Mouse (Mus musculus) left cerebral cortex, postnatal 4 days (tissue): ENCODE data around the gene Stk16. TPM values are rescaled to one million over a fixed set of nuclear protein-coding genes. Genes with fewer than 3 reads are reported as not detected.

Experiments used
- DNase-seq: peaks from one replicate; pipeline ENCODE4 v3.0.0-alpha.2; 2022
- intact Hi-C: fragments of 180-260 bp; cut with DNase I; formaldehyde crosslinking; loops from one replicate; pipeline ENCODE4 v1.15.1; 2025
- total RNA-seq, 2 experiments: library from RNA; stranded (reverse); gene quantifications; 2 replicates each; pipeline ENCODE4 v1.2.3; 2021

Stk16 gene
- total RNA-seq, 2 experiments from 2014 or later, result 101 to 119 TPM

DNA sequence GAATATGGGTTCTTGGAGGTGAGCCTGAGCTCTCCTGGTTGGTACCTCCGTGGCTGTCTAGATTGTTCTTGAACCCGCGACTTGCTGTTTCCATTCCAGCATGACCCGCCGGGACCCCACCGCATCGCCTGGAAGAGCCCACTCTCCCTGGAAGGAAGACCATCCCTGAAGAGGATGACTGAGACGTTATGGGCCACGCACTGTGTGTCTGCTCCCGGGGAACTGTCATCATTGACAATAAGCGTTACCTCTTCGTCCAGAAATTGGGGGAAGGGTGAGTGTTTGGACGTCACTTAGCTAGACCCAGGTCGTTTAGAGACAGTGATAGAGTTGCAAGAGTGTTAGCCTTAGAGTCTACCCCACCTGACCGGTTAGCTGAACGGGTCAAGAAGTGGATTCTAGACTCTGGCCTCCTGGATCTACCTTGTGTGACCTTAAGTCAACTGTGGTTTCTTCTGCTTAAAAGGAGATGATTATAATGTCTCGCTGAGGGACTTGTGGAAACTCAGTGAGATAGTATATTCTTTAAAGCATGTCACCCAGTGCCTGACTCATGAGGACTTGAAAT is 587 bp downstream of the Stk16 start:
- intact Hi-C loops, result no loop called here
- DNase-seq, result no peak

DNA sequence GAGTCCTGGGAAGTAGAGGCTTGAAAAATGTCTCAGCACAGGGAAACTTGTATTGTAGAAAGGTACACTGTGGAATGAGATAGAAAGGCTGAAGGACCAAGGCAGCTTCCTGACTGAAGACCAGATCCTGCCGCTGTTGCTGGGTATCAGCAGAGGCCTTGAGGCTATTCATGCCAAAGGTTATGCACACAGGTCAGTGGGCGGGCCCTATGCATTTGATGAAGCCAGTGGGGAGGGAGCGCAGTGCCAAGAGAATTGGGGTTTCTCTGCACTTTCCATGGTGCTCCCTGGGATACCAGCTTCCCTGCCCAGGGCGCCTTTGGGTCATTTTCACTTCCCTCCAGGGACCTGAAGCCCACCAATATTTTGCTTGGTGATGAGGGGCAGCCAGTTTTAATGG is 1.9 kb downstream of the Stk16 start:
- no peak for DNase-seq
- intact Hi-C loops, result no loop called here

DNA sequence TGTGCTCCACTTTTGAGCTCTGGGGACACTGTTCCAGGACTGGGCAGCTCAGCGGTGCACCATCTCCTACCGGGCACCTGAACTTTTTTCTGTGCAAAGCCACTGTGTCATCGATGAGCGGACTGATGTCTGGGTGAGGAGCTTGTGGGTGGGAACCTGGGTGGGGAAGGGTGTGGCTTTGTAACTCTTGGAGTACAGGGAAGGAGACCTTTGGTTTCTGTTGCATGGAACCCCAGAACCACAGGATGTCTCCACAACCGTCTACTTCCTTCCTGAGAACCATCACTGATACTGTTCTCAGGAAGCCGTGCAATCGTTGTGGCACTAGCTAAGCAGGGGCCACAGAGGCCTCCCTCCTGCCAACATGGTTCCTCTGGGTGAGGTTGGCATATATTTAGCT is 2.5 kb downstream of the Stk16 start:
- DNase-seq, result no peak
- intact Hi-C loops, result no loop called here

DNA sequence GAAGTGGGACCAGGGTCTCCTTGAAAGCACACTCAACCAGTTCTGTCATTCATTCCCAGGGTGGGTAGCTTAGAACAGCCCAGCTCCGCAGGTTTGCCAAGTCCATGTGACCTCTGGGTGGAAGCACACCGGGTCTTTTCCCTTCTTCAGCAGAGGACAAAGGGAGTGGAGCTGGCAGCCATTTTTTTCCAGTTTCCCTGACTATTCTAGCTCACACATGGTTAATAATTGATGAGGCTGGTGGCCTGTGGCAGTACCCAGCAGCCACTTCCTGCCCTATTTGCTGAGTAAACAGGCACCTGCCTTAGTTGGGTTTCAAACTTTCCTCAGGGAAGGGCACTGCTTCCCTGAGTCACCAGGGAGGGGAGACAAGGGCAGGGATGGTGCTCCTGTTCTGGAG is 3.8 kb downstream of the Stk16 start:
- DNase-seq, result no peak
- intact Hi-C loops, result no loop called here

DNA sequence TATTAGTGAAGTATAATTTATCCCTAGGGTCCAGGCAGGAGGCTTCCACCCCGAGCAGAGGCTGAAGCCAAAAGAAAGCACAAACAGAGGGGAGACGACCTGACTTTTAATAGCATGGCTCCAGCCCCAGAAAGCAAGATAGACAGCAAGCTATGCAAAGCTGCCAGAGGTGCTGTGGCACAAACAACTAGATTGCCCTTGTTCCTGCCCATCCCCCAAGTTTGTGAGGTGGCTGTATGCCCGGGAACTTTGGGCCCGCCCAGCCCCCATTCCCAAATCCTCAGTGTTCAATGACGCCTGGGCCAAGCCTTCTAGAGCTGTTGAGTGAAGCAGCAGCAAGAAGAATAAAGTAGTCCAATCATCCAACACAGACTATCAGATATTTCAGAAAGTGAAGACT is 4.2 kb downstream of the Stk16 start:
- peak; percentile 22 for DNase-seq
- intact Hi-C loops, result no loop called here

DNA sequence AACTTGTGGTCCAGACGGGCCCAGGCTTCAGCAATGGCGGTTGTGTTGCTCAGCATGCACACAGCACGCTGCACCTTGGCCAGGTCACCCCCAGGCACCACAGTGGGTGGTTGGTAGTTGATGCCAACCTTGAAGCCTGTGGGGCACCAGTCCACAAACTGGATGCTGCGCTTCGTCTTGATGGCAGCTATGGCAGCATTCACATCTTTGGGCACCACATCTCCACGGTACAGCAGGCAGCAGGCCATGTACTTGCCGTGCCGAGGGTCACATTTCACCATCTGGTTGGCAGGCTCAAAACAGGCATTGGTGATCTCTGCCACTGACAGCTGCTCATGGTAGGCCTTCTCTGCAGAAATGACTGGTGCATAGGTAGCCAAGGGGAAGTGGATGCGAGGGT is 5.1 kb downstream of the Stk16 start:
- intact Hi-C loops, result no loop called here
- DNase-seq, result no peak

DNA sequence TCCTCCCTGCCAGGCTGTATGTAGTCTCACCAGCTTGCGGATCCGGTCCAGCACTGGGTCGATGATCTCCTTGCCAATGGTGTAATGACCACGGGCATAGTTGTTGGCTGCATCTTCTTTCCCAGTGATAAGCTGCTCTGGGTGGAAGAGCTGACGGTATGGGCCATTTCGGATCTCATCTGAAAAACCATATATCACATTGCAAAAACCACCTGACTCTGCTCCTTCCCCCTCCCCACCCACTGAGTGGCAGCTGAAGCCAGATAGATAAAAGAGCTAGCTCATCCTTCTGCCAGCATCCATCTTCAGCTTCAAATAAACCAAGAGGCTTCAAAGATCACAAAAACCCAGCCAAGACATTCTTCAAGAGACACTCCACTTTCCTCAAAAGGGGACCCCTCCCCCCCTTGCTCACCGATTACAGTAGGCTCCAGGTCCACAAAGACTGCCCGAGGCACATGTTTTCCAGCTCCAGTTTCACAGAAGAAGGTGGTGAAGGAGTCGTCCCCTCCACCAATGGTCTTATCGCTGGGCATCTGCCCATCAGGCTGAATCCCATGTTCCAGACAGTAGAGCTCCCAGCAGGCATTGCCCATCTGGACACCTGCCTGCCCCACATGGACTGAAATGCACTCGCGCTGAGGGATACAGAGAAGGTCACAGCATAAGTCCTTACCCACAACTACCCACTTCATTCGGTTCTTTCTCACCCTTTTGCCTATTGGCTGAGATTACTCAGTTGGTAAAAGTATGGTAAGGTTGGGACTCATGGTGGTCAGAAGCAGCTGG is 6.4 kb downstream of the Stk16 start:
- intact Hi-C loops, result no loop called here
- DNase-seq, result no peak

DNA sequence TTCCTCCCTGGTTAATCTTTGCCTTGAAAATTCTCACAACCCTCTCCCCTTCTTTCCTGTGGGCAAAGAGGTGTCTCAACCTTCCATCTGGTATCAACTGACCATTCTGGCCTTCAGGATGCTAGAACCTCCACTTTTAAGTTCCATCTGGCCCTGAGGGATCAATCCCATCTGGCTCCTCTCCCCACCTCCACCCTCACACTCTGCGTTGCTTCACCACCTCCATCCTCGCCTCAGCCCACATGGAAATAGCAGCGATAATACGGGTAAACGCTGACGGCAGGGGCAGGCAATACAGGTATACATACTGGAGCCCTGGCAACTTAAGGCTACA is 7.2 kb downstream of the Stk16 start:
- intact Hi-C loops, result no loop called here
- no peak for DNase-seq

DNA sequence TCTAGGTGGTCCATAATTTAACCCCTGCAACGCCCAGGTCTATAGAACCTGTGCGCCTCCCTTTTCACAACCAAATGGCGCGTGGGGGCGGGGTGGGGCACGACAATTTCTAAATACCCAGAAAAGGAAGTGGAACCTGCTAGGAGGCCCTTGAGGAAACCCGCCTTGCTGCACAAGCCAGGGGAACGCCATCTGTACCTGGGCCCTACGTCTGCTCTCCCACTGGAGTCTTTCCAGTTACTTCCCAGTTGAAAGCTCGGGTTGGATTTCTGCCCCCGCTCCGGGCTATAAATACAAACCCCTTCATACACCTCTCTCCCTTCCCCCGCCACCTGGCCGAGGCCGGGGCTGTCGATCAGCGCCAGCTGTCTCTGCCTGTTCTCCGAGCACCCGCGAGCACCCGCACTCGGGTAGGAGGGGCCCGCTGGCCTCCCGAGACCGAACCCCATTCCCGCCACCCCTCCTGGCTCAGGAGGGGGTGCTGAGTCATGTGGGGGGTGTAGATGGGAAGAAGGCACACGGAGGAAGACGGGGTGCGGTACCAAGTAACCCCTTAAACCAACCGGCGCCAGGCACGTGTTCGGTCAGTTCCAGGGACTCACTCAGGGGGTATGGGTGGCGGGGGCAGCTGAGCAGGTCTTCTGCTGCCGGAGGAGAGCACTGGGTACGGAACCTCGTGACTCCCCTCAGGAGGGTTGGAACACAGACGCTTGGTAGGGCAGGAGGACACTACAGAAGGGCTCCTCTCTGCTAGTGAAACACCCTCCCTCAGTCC is 7.8 kb downstream of the Stk16 start:
- intact Hi-C loops, result no loop called here
- peak; percentile 46 for DNase-seq

DNA sequence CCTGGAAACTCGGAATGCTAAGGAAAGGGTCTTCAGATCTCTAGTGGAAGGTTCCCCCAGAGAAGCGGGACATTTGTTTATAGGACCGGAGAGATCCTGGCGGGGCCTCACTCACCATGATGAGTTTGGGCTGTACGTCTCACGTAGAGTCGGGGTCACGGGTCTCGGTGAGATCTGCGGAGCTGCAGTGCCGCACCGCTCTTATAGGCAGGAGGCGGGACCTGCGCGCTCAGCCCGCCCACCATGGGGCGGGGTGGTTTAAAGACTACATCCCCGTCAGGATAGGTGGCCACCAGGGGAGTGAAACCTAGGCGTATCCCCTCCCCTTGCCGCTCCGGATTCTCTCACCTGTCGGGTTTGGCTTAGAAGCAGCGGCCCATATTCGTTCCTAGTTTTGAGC is 8.4 kb downstream of the Stk16 start:
- intact Hi-C loops, result no loop called here
- DNase-seq, result peak; percentile 75

DNA sequence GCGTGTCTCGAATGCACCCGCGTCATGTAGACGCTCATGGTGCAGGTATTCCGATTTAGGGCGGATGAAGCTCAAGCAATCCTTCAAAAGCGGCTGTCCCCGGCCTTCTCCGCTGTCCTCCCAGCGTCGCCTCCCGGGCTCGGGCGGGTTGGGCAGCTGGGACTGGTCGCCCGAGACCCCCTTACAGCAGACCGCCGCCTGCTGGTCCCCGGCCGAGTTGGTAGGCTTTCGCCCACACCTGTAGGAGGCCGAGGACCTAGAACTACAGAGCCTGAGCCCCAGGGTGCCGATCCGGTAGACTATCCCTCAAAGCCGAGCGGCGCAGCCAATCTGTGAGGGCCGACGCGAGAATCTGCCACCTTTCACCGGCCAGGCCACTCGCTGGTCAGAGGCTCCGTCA is 8.9 kb downstream of the Stk16 start, which contains the start of gene Tuba4a:
TSS of gene Tuba4a (minus strand) at position 335 of the 400 bp plus-strand sequence.
- intact Hi-C loops, result no loop called here
- DNase-seq, result peak; percentile 43

DNA sequence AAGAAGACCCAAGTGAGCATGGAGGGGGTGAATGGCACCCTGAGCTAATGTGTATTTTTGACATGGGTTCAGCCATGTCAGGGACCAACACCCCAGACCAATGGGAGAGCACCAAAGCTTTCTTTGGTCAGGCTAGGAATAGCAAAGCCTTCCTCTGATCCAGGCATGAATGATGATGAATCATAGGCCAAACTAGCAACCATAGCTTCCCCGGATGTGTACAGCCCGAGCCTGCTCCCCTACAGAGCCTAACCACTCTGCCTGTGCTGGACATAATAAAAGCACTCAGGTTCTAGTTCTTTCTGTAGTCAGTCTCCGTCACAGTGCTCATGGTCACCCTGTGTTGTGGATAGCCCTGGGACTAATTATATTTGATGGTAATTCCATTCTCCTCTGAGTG is 10.9 kb downstream of the Stk16 start:
- no peak for DNase-seq
- intact Hi-C loops, result no loop called here

DNA sequence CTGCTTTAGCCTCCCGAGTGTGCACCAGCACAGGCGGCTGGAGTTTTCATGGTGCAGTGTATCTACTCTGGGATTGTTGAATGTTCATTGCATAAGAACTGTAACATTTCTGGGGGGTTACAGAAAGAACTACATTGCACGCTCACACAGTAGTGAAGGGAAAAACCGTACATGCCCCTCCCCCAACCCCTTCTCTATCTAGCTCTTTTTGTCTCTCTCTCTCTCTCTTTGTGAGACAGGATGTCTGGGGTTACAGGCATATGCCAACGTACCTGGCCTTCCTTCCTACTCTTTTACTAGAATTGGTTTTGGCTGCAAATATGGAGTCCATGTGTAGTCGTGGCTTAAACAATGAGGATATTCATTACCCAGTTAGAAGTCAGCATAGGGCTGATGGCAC is 12.3 kb downstream of the Stk16 start:
- no peak for DNase-seq
- intact Hi-C loops, result no loop called here

DNA sequence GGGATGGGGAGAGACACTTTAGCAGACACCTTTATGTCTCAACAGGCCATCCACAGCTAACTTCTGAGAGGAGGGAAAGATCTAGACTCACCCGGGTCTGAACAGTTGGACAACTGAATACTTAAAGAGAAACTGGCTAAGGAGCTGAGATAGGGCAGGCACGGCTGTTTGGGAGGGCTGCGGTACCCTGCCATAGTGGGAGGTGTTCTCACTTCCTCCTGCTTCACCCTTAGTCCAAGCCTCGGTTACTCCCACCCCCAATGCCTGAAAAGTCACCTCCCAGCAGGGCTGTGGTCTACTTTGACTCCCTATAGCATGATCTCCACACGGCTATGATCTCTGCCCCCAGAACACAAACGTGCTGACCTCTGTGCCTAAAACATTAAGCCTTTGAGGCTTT is 12.9 kb downstream of the Stk16 start:
- no peak for DNase-seq

DNA sequence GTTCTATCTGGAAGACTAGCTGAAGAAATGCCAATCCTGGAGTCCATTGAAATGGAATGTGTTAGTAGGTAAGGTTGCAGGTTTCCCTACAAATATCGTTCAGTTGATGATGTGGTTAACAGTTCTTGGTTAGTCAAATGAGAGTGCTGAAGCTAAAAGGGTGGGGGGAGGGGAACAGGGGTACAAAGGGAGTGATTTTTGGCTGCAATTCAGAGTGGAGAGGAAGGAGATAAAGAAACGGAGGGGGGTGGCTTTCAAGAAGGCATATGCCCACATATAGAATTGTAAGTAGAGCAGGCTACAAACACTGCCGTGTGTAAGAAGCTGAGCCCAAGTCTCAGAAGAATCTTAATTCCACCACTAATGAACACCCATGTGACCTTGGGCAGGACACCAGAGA is 14.8 kb downstream of the Stk16 start:
- DNase-seq, result no peak
- intact Hi-C loops, result no loop called here

More for the DNA sequence above, 12.9 kb downstream of the Stk16 start:
- intact Hi-C loops, result no loop called here

DNA sequence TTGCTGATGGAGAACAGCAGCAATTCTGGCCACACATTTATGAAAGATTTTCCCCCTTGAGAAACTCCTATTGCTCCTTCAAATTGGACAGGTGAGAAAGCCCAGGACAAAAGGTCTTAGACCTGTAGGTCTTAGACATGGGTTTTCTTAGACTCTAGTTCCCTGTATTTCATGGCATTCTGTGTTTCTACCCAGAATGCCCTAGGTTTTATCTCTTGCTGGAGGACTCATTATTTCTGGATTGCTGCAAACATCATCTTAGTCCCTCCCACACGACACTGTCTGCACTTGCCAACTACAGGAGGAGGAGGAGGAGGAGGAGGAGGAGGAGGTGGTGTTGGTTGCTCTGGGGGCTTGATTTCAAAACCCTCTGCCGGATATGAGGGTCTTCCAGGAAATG is 15.5 kb downstream of the Stk16 start:
- intact Hi-C loops, result no loop called here
- DNase-seq, result no peak

DNA sequence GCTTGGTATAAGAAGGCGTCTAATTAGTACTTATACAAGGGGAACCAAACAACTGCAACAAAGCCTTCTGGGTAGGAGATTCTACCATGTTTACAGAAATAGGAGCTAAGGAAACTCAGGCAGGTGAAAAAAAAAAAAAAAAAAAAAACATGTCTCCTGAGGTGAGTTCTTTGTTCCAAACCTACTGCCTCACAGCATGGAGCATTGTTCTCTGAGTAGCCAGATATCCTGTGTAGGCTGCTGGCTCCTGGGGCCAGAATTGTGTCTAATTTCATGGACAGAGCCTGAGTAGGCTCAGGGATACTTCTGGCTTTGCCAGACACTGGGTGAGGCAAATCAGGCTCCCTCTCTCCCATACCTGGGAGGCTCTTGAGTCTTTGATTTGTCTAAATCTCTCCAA is 17.0 kb downstream of the Stk16 start:
- no peak for DNase-seq
- intact Hi-C loops, result no loop called here

DNA sequence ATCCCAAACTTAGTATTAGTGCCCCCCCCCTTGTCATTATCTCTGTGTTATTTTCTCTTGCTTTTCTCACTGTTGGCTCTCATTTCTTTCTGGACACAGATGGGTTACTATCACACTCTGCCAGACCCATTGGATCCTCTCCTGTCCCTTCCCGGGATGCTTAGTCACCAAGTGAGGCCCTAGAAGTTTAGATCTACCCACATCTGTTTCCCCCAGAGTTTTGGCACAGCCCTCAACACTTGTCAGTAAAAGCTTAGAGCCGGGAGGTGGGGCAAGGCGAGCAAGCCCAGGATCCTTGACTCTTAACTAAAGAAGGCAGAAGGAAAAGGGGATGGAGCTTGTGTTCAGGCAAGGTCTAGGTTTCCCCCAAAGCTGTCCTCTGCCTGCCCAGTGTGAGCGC is 18.5 kb downstream of the Stk16 start:
- DNase-seq, result no peak
- intact Hi-C loops, result no loop called here

DNA sequence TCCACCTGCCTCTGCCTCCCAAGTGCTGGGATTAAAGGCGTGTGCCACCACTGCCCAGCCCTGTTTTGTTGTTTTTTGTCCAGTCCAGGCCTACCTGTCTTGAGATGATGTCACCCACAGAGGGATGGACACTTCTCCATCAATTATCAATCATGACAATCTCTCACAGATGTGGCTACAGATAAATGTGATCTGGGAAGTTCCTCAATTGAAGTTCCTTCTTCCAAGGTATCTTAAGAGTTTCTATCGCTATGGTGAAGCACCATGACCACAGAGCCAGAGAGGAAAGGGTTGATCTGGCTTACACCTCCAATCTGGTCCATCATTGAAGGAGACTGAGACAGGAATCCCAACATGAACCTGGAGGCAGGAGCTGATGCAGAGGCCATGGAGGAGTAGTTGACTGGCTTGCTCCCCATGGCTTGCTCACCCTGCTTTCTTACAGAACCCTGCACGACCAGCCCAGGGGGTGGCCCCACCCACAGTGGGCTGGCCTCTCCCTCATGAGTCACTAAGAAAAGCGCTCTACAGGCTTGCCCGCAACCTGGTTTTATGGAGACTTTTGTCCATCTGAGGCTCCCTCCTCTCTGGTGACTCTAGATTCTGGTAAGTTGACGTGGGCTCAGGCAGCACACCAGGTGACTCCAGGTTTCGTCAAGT is 19.8 kb downstream of the Stk16 start:
- intact Hi-C loops, result no loop called here

DNA sequence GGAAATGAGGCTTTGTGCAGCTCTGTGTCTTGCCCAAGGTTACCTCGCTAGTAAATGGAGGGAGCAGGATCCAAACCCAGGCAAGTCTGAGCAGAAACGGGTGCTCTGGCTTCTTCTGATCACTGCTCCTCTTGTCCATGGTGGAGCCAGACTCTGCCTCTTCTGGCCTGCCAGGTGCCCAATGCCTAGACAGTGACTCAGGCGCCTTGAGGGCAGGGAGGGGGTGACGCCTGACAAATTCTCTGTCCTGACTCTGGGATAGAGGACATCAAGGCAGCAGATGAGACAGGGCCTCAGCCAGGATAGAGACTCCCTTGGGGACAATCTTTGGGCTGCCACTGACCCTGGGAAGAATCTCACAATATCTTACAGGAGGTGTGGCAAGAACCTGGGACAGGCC is 20.6 kb downstream of the Stk16 start:
- intact Hi-C loops, result no loop called here
- DNase-seq, result no peak

More for the DNA sequence above, 19.8 kb downstream of the Stk16 start:
- DNase-seq, result no peak

DNA sequence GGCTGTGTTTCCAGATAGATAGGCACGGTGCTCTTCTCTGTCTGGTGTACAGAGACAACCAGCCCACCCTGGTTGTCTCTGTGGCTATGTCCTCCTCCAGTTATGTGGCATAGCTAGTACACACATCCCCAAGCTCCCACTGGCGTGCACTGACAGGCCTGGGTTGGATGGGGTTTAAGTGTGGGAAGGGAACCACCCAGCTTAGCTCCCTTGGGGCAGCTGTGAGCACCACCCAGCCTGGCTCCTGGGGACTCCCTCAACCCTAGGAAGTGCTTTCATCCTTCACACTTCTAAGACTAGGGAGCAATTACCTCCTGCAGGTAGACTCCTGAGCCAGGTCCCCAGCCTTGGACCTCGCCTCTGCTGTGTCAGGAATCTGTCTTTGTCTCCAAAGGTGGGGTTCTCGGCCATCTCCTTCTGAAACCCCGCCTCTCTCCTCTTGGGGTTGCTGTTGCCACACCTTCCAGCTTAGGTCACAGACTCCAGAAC is 21.1 kb downstream of the Stk16 start, which contains the start of gene A630095N17Rik:
TSS of gene A630095N17Rik (minus strand) at position 439 of the 489 bp plus-strand sequence.
- intact Hi-C loops, result no loop called here
- DNase-seq, result no peak
